Mouse (Mus musculus) midbrain, embryonic 10.5 days (tissue): ENCODE data around the gene Tfap2a. TPM values are rescaled to one million over a fixed set of nuclear protein-coding genes. Genes with fewer than 3 reads are reported as not detected.

Experiments used
- DNase-seq: peaks from one replicate; pipeline ENCODE4 v3.0.0-alpha.2; 2017; ENCODE audit warnings: low spot score
- H3K27ac ChIP-seq: fragments of 300-500 bp; sonication (generic); replicated peaks from 2 replicates; pipeline ENCODE4 v1.5.1; 2016; ENCODE audit warnings: mild to moderate bottlenecking
- H3K27me3 ChIP-seq: fragments of 300-500 bp; sonication (generic); 2 replicates; pipeline ENCODE4 v1.6.1; 2016; ENCODE audit warnings: low read depth, mild to moderate bottlenecking; ENCODE audit not compliant: poor library complexity, severe bottlenecking
- H3K36me3 ChIP-seq: fragments of 300-500 bp; sonication (generic); 2 replicates; pipeline ENCODE4 v1.6.1; 2016; ENCODE audit warnings: mild to moderate bottlenecking, moderate library complexity
- H3K4me1 ChIP-seq: fragments of 300-500 bp; sonication (generic); 2 replicates; pipeline ENCODE4 v1.6.1; 2016
- H3K4me3 ChIP-seq: fragments of 300-500 bp; sonication (generic); 2 replicates; pipeline ENCODE4 v1.5.1; 2016; ENCODE audit warnings: mild to moderate bottlenecking, moderate library complexity
- H3K9me3 ChIP-seq: fragments of 300-500 bp; sonication (generic); replicated peaks from 2 replicates; pipeline ENCODE4 v1.6.1; 2016; ENCODE audit warnings: mild to moderate bottlenecking
- WGBS: fragments of 180-500 bp; shearing (Covaris S2); methylation state at CpG from one replicate; pipeline ENCODE4 v1.1.7; 2016; 5-methylcytosine and 5-hydroxymethylcytosine counted together
- polyA plus RNA-seq: library from polyadenylated mRNA; unstranded; fragments of >200 nt; fragmentation: Nextera tagmentation; extraction: Ambion mirVana; gene quantifications from 2 replicates; pipeline ENCODE4 v1.2.1, GENCODE M21; 2016

Tfap2a gene
- polyA plus RNA-seq, 1 experiment from 2014 or later: 2.3 TPM

GRCm38 (mm10) chr13:40740727-40741360 is 2.7 kb upstream of the Tfap2a start:
- DNase-seq: no peak
- Histone ChIP-seq H3K4me1 (peaks cover 22% of the 10 kb centered on the region), H3K36me3 (no peaks in the 10 kb centered on the region), H3K27ac (no peak overlapping the region), H3K27me3 (peaks cover 100% of the 10 kb centered on the region), H3K9me3 (peaks cover 6% of the 10 kb centered on the region; the same call in 1 of the 2 replicates), H3K4me3 (no peak overlapping the region)
- WGBS: under 1% methylated on average over 19 of the region's 19 CpGs

DNA sequence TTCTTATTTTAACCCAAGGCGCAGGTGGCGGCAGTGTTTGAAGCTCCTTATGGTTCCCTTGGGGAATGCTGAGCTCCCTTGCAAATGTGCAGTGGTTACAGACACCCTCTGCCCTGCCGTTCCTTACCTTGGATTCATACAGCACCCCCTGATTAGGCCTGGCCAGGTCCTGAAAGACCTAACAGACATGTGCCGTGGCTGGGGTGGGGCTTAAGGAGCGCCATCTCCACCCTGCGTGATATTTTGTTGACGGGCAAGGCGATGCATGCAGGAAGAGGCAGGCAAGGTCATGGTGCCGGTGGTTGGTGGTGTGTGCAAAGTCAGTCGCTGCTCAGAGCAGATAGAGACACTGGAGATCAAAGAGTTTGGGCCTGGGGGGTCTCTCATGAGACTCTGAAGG is 1.7 kb upstream of the Tfap2a start:
- Histone ChIP-seq H3K36me3 (no peaks in the 10 kb centered on the region), H3K27ac (no peak overlapping the region), H3K4me1 (peaks cover 23% of the 10 kb centered on the region), H3K27me3 (peaks cover 100% of the 10 kb centered on the region), H3K4me3 (no peak overlapping the region), H3K9me3 (no peaks in the 10 kb centered on the region)
- DNase-seq: peak; percentile 44
- 3% methylated on average over 10 of the region's 10 CpGs for WGBS

DNA sequence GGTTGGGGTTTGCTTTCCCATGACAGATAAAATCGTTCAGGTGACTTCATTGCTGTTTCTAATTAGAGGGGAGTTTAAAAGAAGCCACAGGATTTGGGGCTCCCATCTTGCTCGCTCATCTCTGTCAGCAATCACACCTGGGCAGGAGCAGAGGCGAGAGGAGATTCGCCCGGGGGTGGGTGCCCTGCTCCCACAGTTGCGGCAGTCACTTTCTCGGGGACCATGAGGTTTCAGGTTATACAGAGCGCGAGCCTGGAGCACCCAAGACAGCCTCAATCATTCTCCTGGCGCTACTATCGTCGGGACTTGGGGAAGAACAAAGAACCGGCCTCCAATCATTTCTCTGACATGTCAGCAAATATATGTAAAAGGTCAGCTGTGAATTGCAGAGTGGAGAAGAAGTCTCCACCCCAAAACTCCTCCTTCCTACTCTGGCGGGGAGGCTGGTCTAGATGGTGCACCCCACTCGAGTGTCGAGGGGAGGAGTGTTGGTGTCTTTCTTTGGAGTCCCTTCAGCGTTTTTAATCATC is 1.0 kb upstream of the Tfap2a start:
- H3K4me1 ChIP-seq: peaks cover 19% of the 10 kb centered on the region
- no peak overlapping the region for H3K27ac ChIP-seq
- H3K4me3 ChIP-seq: no peak overlapping the region
- H3K9me3 ChIP-seq: no peaks in the 10 kb centered on the region
- DNase-seq: peak; percentile 27
- H3K36me3 ChIP-seq: no peaks in the 10 kb centered on the region
- WGBS: under 1% methylated on average over 17 of the region's 17 CpGs
- peaks cover 100% of the 10 kb centered on the region for H3K27me3 ChIP-seq

DNA sequence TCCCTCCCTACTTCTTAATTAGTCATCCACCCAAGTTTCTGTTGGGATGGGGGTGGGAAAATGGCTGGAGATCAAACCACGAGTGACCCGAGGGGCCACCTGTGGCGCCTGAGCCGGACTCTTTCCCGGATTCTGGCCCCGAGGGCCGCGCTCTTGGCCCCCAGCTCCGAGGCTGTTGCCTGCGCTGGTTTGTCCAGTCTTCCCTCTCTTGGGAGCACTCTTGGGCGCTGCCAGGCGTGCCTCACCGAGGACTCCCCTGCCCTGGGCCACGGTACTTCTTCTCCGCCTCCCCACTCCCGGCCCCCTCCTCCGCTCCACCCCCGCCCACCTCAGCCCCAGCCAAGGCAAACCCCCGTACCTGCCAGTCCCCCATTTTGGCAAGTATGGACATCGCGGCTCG is 415 bp downstream of the Tfap2a start:
- DNase-seq: peak; percentile 37
- H3K4me3 ChIP-seq: no peak overlapping the region
- peaks cover 33% of the 10 kb centered on the region for H3K4me1 ChIP-seq

GRCm38 (mm10) chr13:40737099-40737498 is 1.1 kb downstream of the Tfap2a start:
- peak; percentile 48 for DNase-seq
- H3K4me1 ChIP-seq: peaks cover 36% of the 10 kb centered on the region
- H3K36me3 ChIP-seq: no peaks in the 10 kb centered on the region
- H3K27ac ChIP-seq: no peak overlapping the region
- WGBS: 2% methylated on average over 15 of the region's 15 CpGs
- H3K4me3 ChIP-seq: no peak overlapping the region
- no peaks in the 10 kb centered on the region for H3K9me3 ChIP-seq
- peaks cover 100% of the 10 kb centered on the region for H3K27me3 ChIP-seq

More for the DNA sequence above, 415 bp downstream of the Tfap2a start:
- Histone ChIP-seq H3K27ac (no peak overlapping the region), H3K27me3 (peaks cover 100% of the 10 kb centered on the region), H3K9me3 (no peaks in the 10 kb centered on the region), H3K36me3 (no peaks in the 10 kb centered on the region)
- 2% methylated on average over 19 of the region's 22 CpGs for WGBS

DNA sequence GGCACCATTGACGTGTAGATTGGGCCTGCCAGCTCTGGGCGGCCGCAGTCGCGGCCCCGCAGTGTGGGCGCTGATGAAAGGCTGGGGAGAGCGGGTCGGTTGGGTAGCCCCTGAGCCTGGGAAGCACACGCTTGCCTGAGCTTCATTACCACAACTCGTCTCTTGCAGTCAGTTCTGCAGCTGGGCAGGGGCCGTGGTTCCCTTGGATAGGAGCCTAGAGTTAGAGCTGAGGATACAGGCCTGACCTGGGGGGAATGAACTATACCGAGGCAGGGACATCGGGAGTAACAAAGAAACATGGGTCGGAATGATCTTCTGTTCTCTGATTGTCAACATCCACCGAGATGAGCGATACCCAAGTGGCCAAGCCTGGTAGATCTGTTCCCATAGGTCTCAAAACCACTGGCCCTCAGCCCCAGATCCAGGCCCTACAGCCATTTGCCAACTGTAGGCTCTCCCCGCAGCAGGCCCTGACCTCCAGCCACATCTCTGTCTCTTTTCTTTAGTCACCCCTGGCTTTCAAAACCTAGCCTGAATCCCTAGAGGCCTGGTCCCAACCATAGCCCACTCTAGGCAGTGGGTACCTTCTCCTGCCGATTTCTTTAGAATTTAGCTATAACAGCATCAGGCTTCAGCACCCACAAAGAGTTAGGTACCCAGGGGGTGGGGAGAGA is 1.9 kb downstream of the Tfap2a start:
- Histone ChIP-seq H3K4me3 (0 out of 2 replicates have a peak overlapping the region, but pooled peaks have one; percentile 0), H3K27ac (no peak overlapping the region), H3K27me3 (peaks cover 100% of the 10 kb centered on the region), H3K4me1 (peaks cover 44% of the 10 kb centered on the region), H3K9me3 (no peaks in the 10 kb centered on the region), H3K36me3 (no peaks in the 10 kb centered on the region)
- WGBS: 3% methylated on average over 19 of the region's 19 CpGs
- DNase-seq: peak; percentile 55

DNA sequence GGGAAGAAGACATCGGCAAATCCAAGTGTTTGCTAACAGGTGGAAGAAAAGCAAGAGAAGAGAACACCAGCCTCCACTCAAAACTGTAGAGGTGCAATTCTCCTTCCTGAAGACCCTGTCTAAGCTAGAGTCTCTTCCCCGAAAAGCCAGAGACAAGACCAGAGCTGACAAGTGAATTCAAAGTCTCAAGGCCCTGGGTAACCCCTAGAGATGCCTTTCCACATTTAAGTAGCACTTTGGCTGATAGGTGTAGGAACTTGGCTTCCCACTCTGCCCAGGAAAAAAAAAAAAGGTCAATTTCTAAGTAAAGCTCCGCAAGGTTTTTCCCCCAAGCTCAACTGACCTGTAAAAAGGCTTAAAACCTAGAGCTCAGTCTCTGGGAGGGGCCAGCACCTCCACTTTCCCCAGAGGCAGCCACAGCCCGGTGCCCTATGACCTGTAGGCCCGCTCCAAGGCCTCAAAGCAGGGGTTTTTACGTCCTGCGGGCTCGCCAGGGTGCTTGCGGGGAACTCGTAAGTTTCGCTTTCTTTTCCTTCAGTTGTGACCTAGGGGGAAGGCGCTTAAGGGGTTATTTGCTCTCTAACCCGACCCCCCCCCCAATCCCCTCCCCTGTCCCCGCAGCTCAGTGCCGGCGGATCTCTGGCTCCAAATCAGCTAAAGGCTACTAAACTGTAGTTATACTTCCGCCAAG is 2.6 kb downstream of the Tfap2a start:
- H3K27me3 ChIP-seq: peaks cover 100% of the 10 kb centered on the region
- peaks cover 51% of the 10 kb centered on the region for H3K4me1 ChIP-seq
- H3K4me3 ChIP-seq: 0 out of 2 replicates have a peak overlapping the region, but pooled peaks have one; percentile 0
- H3K9me3 ChIP-seq: no peaks in the 10 kb centered on the region
- WGBS: 1% methylated on average over 17 of the region's 17 CpGs
- DNase-seq: peak; percentile 36
- no peaks in the 10 kb centered on the region for H3K36me3 ChIP-seq
- no peak overlapping the region for H3K27ac ChIP-seq

- DNase-seq: no peak
- under 1% methylated on average over 33 of the region's 33 CpGs for WGBS
- Histone ChIP-seq H3K4me1 (peaks cover 60% of the 10 kb centered on the region), H3K4me3 (peak overlapping the region; percentile 42), H3K27me3 (peaks cover 100% of the 10 kb centered on the region), H3K36me3 (no peaks in the 10 kb centered on the region), H3K27ac (no peak overlapping the region), H3K9me3 (no peaks in the 10 kb centered on the region)
These were observed 3.7 kb downstream of the Tfap2a start for GRCm38 (mm10) chr13:40734316-40734965.

- Histone ChIP-seq H3K27me3 (peaks cover 100% of the 10 kb centered on the region), H3K4me1 (peaks cover 61% of the 10 kb centered on the region), H3K27ac (no peak overlapping the region), H3K4me3 (peak overlapping the region; percentile 42), H3K9me3 (no peaks in the 10 kb centered on the region), H3K36me3 (no peaks in the 10 kb centered on the region)
- peak; percentile 72 for DNase-seq
- under 1% methylated on average over 38 of the region's 38 CpGs for WGBS
These were observed 4.5 kb downstream of the Tfap2a start for GRCm38 (mm10) chr13:40733542-40734151.

GRCm38 (mm10) chr13:40732816-40733541 is 5.2 kb downstream of the Tfap2a start:
- Histone ChIP-seq H3K9me3 (no peaks in the 10 kb centered on the region), H3K4me3 (peak overlapping the region; percentile 42), H3K27ac (no peak overlapping the region), H3K27me3 (peaks cover 100% of the 10 kb centered on the region), H3K4me1 (peaks cover 56% of the 10 kb centered on the region), H3K36me3 (no peaks in the 10 kb centered on the region)
- WGBS: under 1% methylated on average over 30 of the region's 30 CpGs
- peak; percentile 45 for DNase-seq

- H3K9me3 ChIP-seq: no peaks in the 10 kb centered on the region
- no peaks in the 10 kb centered on the region for H3K36me3 ChIP-seq
- peak; percentile 39 for DNase-seq
- peaks cover 100% of the 10 kb centered on the region for H3K27me3 ChIP-seq
- WGBS: under 1% methylated on average over 11 of the region's 11 CpGs
- H3K4me3 ChIP-seq: peak overlapping the region; percentile 58
- H3K27ac ChIP-seq: no peak overlapping the region
- peaks cover 53% of the 10 kb centered on the region for H3K4me1 ChIP-seq
These were observed 6.1 kb downstream of the Tfap2a start for GRCm38 (mm10) chr13:40732085-40732484.
